Mouse (Mus musculus) forebrain, embryonic 14.5 days (tissue): Measurements from ENCODE around the gene Atp6v1fnb. TPM values are rescaled to one million over a fixed set of nuclear protein-coding genes. Genes with fewer than 3 reads are reported as not detected.

Experiments
- ATAC-seq: fragments of 200-750 bp; cut with Nextera tagmentation; 2 replicates; pipeline ENCODE4 v1.8.0; 2017; ENCODE audit warnings: mild to moderate bottlenecking, moderate library complexity
- DNase-seq: peaks from one replicate; pipeline ENCODE4 v3.0.0-alpha.2; 2015; ENCODE audit warnings: low spot score
- H3K27ac ChIP-seq: fragments of 300-500 bp; sonication (generic); 2 replicates; pipeline ENCODE4 v1.5.1; 2014; ENCODE audit warnings: low read depth, mild to moderate bottlenecking, control low read depth, low read length, moderate library complexity
- H3K27me3 ChIP-seq: fragments of 300-500 bp; sonication (generic); replicated peaks from 2 replicates; pipeline ENCODE4 v1.6.1; 2014; ENCODE audit warnings: low read length, control low read depth, mixed read lengths; ENCODE audit not compliant: control insufficient read depth, insufficient read depth
- H3K36me3 ChIP-seq: fragments of 300-500 bp; sonication (generic); 2 replicates; pipeline ENCODE4 v1.6.1; 2014; ENCODE audit warnings: low read length, control low read depth; ENCODE audit not compliant: control insufficient read depth, insufficient read depth
- H3K4me1 ChIP-seq: fragments of 300-500 bp; sonication (generic); 2 replicates; pipeline ENCODE4 v1.6.1; 2014; ENCODE audit warnings: antibody characterized with exemption, low read length, control low read depth; ENCODE audit not compliant: control insufficient read depth, insufficient read depth
- H3K4me2 ChIP-seq: fragments of 300-500 bp; sonication (generic); 2 replicates; pipeline ENCODE4 v1.6.1; 2014; ENCODE audit warnings: mild to moderate bottlenecking, control low read depth, low read length
- H3K4me3 ChIP-seq: fragments of 300-500 bp; sonication (generic); 2 replicates; pipeline ENCODE4 v1.5.1; 2014; ENCODE audit warnings: low read depth, low read length, control low read depth
- H3K9ac ChIP-seq: fragments of 300-500 bp; sonication (generic); 2 replicates; pipeline ENCODE4 v1.6.1; 2014; ENCODE audit warnings: mild to moderate bottlenecking, low read length, control low read depth, moderate library complexity
- H3K9me3 ChIP-seq: fragments of 300-500 bp; sonication (generic); replicated peaks from 2 replicates; pipeline ENCODE4 v1.6.1; 2016; ENCODE audit warnings: low read length, control low read depth, mixed read lengths; ENCODE audit not compliant: control insufficient read depth
- WGBS: fragments of 180-500 bp; shearing (Covaris S2); extraction: QIAGEN DNeasy Blood & Tissue Kit; methylation state at CpG from one replicate; pipeline ENCODE4 v1.1.7; 2014; 5-methylcytosine and 5-hydroxymethylcytosine counted together
- polyA plus RNA-seq: library from polyadenylated mRNA; unstranded; fragments of >200 nt; fragmentation: Nextera tagmentation; extraction: Ambion mirVana; gene quantifications from 2 replicates; pipeline ENCODE4 v1.2.1, GENCODE M21; 2014

Atp6v1fnb gene
- polyA plus RNA-seq, 1 experiment from 2014 or later = 0.27 TPM

GRCm38 (mm10) chr6:29445354-29445753, 25.9 kb upstream of the Atp6v1fnb start:
- DNase-seq (no peak), ATAC-seq (no peak)
- 96% methylated on average over 7 of the region's 7 CpGs for WGBS
- Histone ChIP-seq H3K36me3 (no peaks in the 10 kb centered on the region), H3K27ac (no peak overlapping the region), H3K4me1 (no peaks in the 10 kb centered on the region), H3K4me2 (no peak overlapping the region), H3K9me3 (no peaks in the 10 kb centered on the region), H3K4me3 (no peak overlapping the region), H3K27me3 (no peaks in the 10 kb centered on the region), H3K9ac (no peak overlapping the region)

GRCm38 (mm10) chr6:29449858-29450257, 21.4 kb upstream of the Atp6v1fnb start:
- Histone ChIP-seq H3K4me3 (no peak overlapping the region), H3K9ac (no peak overlapping the region), H3K9me3 (no peaks in the 10 kb centered on the region), H3K36me3 (no peaks in the 10 kb centered on the region), H3K27me3 (no peaks in the 10 kb centered on the region), H3K4me2 (no peak overlapping the region), H3K4me1 (no peaks in the 10 kb centered on the region), H3K27ac (no peak overlapping the region)
- DNase-seq (no peak), ATAC-seq (no peak)
- 33% methylated on average over 4 of the region's 4 CpGs for WGBS

- DNase-seq = no peak
- ATAC-seq = no peak
- Histone ChIP-seq H3K4me3 (no peak overlapping the region), H3K4me1 (no peaks in the 10 kb centered on the region), H3K27me3 (no peaks in the 10 kb centered on the region), H3K4me2 (no peak overlapping the region), H3K27ac (no peak overlapping the region), H3K9ac (no peak overlapping the region), H3K36me3 (no peaks in the 10 kb centered on the region), H3K9me3 (no peaks in the 10 kb centered on the region)
- 92% methylated on average over 6 of the region's 6 CpGs for WGBS
These were observed 20.6 kb upstream of the Atp6v1fnb start for GRCm38 (mm10) chr6:29450667-29451066.

GRCm38 (mm10) chr6:29461502-29461901, 9.7 kb upstream of the Atp6v1fnb start:
- ATAC-seq (no peak), DNase-seq (no peak)
- no peaks in the 10 kb centered on the region for H3K9me3 ChIP-seq

GRCm38 (mm10) chr6:29463388-29463787, 7.8 kb upstream of the Atp6v1fnb start:
- H3K36me3 ChIP-seq = no peaks in the 10 kb centered on the region
- no peak overlapping the region for H3K4me3 ChIP-seq
- H3K27me3 ChIP-seq = no peaks in the 10 kb centered on the region
- no peak overlapping the region for H3K4me2 ChIP-seq
- ATAC-seq (no peak), DNase-seq (no peak)
- 75% methylated on average over 3 of the region's 3 CpGs for WGBS
- H3K9ac ChIP-seq = no peak overlapping the region
- no peak overlapping the region for H3K27ac ChIP-seq
- no peaks in the 10 kb centered on the region for H3K4me1 ChIP-seq
- H3K9me3 ChIP-seq = no peaks in the 10 kb centered on the region

More at GRCm38 (mm10) chr6:29461502-29461901, 9.7 kb upstream of the Atp6v1fnb start:
- Histone ChIP-seq H3K4me2 (no peak overlapping the region), H3K36me3 (no peaks in the 10 kb centered on the region), H3K4me3 (no peak overlapping the region), H3K9ac (no peak overlapping the region), H3K27ac (no peak overlapping the region), H3K27me3 (no peaks in the 10 kb centered on the region), H3K4me1 (no peaks in the 10 kb centered on the region)
- 58% methylated on average over 7 of the region's 7 CpGs for WGBS

GRCm38 (mm10) chr6:29467583-29468354, 3.5 kb upstream of the Atp6v1fnb start, which contains the start of gene Atp6v1f:
Gene Atp6v1f, plus strand, starts transcription at chr6:29467718.
- WGBS = under 1% methylated on average over 39 of the region's 39 CpGs
- H3K9ac ChIP-seq = peak within 1 kb of the TSS; percentile 66
- no peaks in the 10 kb centered on the region for H3K9me3 ChIP-seq
- peak; percentile 96 for ATAC-seq
- peaks cover 4% of the 10 kb centered on the region for H3K4me1 ChIP-seq
- peaks cover 22% of the 10 kb centered on the region for H3K36me3 ChIP-seq
- H3K4me2 ChIP-seq = peak within 1 kb of the TSS; percentile 54
- DNase-seq = peak; percentile 98
- H3K27ac ChIP-seq = no peak within 1 kb of the TSS
- H3K4me3 ChIP-seq = peak within 1 kb of the TSS; percentile 55
- H3K27me3 ChIP-seq = no peaks in the 10 kb centered on the region

- H3K36me3 ChIP-seq = peaks cover 22% of the 10 kb centered on the region
- H3K4me3 ChIP-seq = 0 out of 2 replicates have a peak overlapping the region, but pooled peaks have one; percentile 55
- no peak overlapping the region for H3K27ac ChIP-seq
- no peaks in the 10 kb centered on the region for H3K9me3 ChIP-seq
- H3K4me2 ChIP-seq = peak overlapping the region; percentile 54
- H3K9ac ChIP-seq = peak overlapping the region; percentile 66
- no peaks in the 10 kb centered on the region for H3K27me3 ChIP-seq
- DNase-seq (no peak), ATAC-seq (no peak)
- WGBS = 94% methylated on average over 3 of the region's 3 CpGs
- H3K4me1 ChIP-seq = peaks cover 4% of the 10 kb centered on the region
These were observed 2.4 kb upstream of the Atp6v1fnb start for GRCm38 (mm10) chr6:29468851-29469250.

GRCm38 (mm10) chr6:29473941-29474691, 2.9 kb downstream of the Atp6v1fnb start:
- no peaks in the 10 kb centered on the region for H3K9me3 ChIP-seq
- no peaks in the 10 kb centered on the region for H3K4me1 ChIP-seq
- WGBS = 2% methylated on average over 31 of the region's 33 CpGs
- no peak overlapping the region for H3K27ac ChIP-seq
- ATAC-seq = peak; percentile 95
- peak; percentile 88 for DNase-seq
- peak overlapping the region; percentile 36 for H3K4me3 ChIP-seq
- no peaks in the 10 kb centered on the region; the same call in 1 of the 2 replicates for H3K27me3 ChIP-seq
- H3K9ac ChIP-seq = peak overlapping the region; percentile 61
- peak overlapping the region; percentile 66 for H3K4me2 ChIP-seq
- peaks cover 22% of the 10 kb centered on the region for H3K36me3 ChIP-seq
